Mouse (Mus musculus) olfactory bulb, adult 2 months (tissue): ENCODE measurements around the gene U90926.

Source experiments
- CTCF ChIP-seq: fragments of 200-500 bp; IDR thresholded peaks from 2 replicates; pipeline ENCODE4 v1.5.1; 2012; ENCODE audit warnings: low read depth, mild to moderate bottlenecking, low read length, moderate library complexity; ENCODE audit not compliant: insufficient read depth
- POLR2A ChIP-seq: fragments of 200-500 bp; IDR thresholded peaks from 2 replicates; pipeline ENCODE4 v1.6.1; 2012; ENCODE audit warnings: mild to moderate bottlenecking, low read depth, low read length, moderate library complexity; ENCODE audit not compliant: insufficient read depth

GRCm38 (mm10) chr5:92204162-92205036 is 10.8 kb downstream of the U90926 start:
- TF ChIP-seq POLR2A (no peak), CTCF (no peak)
